Mouse (Mus musculus) kidney, adult 11 months (tissue): ENCODE results near the gene Klf16.
A peak's percentile ranks its signal among the peaks of the same experiment; 100 is the strongest.
"Not testable (repeated sequence)": the region's sequence is repeated elsewhere in the genome, so short reads cannot be mapped to it uniquely, and the experiment has no call there.

Experiments
- DNase-seq: peaks from one replicate; pipeline ENCODE4 v3.0.0; 2022

The Klf16 gene

GRCm38 (mm10) chr10:80605721-80606120, 28.6 kb upstream of the Klf16 start, which contains the start of gene Gm49322:
Gene Gm49322, plus strand, starts transcription at chr10:80606021.
- not testable (repeated sequence) for DNase-seq

DNA sequence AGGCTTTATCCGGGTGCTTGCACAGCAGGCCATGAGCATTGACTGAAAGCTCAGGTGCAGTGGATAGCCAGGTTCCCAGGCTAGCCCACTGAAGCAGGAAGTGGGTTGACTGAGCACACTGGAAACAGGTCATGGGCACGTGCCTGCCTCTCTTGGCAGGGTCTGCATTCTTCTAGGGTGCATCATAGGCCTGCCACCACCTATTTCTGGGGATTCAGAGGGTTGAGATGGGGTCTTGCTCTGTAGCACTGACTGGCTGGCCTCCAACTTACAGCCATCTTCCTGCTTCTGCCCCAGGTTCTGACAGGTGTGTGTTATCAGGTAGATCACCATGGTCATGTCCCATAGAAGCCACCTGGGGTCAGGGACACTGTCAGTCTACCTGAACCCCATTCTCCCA, 27.9 kb upstream of the Klf16 start:
- DNase-seq = no peak

- no peak for DNase-seq
Measured at GRCm38 (mm10) chr10:80604001-80604509, 26.9 kb upstream of the Klf16 start.

- no peak for DNase-seq
Measured at GRCm38 (mm10) chr10:80603364-80603763, 26.2 kb upstream of the Klf16 start.

DNA sequence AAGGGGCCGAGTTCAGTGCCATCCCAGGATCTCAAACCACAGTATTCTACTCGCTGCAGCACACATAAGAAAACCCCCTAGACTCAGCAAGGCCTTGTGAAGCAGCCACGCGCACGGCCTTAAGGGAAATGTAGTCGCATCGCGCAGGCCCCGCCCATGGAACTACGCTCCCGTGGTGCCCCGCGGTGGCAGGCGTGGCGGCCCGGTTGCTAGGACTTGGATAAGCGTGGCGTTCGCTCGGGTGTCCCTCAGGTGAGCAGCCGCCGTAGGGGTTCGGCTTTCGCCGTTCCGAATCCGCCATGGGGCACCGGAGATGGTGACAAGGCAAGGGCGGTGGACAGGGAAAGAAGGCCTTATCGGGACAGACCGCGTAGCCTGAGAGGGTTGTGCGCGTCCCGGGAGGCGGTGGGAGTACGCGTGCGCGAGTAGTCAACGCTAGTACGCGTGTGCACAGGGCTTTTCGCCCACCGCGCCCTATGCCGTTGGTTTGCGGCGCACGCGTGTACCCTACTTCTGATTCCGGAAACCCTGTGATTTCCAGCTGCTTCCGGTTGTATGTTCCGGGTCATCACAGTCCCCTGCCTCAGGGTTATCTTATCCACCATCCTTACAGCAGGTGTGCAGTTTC, 25.7 kb upstream of the Klf16 start, which contains the start of the genes Scamp4 and Adat3:
Gene Scamp4, plus strand, starts transcription at position 175 of the 628 bp plus-strand sequence.
Gene Adat3, plus strand, starts transcription at position 183 of the 628 bp plus-strand sequence.
- peak; percentile 94 for DNase-seq

- no peak for DNase-seq
Measured at GRCm38 (mm10) chr10:80596318-80596717, 19.2 kb upstream of the Klf16 start.

DNA sequence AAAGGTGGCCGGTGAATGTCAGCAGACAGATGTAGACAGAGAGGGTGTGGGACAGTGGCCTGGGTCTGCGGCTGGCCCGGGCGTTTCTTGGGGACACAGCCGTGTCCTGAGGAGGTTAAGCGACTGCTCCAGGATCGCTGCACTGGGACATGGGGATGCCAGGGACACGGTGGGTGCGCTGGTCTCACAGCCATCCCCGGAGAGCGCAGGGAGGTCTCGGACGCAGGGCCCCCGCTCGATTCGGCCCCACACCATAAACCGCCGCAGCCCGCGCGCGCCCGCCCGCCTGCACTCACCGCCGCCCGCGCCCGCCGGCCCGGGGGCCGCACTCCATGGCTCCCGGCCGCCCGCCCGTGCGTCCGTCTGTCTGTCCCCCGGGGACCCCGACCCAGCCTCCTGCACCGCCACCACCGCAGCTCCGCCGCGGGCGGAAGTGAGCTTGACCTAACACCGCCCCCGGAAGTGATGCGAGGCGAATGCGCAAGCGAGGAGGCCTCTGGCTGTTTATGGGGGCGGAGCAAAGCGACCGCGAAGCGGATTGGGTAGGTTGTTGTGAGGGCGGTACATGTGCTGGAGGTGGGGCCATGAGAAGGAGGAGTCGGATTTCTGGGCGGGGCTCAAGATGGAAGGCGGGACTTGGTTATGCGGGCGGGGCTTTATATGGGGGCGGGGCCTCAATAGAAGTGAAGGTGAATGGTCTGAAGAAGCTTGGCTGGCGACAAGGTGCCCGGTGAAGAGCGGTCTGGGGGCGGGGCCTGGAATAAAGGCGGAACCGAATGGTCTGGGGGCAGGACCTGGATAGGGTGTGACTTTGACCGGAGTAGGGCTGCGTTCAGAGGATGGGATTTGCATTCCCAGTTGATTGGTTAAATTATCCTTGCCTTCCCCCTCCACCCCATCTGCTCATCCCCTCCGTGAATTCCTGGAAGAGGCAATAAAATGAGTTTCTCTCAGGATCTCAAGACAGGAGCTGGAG, 13.0 kb upstream of the Klf16 start, which contains the start of gene Abhd17a:
Gene Abhd17a, minus strand, starts transcription at position 463 of the 976 bp plus-strand sequence.
- peak; percentile 97 for DNase-seq

GRCm38 (mm10) chr10:80589127-80589878, 12.2 kb upstream of the Klf16 start:
- no peak for DNase-seq

GRCm38 (mm10) chr10:80587305-80587657, 10.2 kb upstream of the Klf16 start:
- peak; percentile 55 for DNase-seq

GRCm38 (mm10) chr10:80586407-80587304, 9.5 kb upstream of the Klf16 start:
- no peak for DNase-seq

GRCm38 (mm10) chr10:80585581-80585980, 8.5 kb upstream of the Klf16 start:
- no peak for DNase-seq

DNA sequence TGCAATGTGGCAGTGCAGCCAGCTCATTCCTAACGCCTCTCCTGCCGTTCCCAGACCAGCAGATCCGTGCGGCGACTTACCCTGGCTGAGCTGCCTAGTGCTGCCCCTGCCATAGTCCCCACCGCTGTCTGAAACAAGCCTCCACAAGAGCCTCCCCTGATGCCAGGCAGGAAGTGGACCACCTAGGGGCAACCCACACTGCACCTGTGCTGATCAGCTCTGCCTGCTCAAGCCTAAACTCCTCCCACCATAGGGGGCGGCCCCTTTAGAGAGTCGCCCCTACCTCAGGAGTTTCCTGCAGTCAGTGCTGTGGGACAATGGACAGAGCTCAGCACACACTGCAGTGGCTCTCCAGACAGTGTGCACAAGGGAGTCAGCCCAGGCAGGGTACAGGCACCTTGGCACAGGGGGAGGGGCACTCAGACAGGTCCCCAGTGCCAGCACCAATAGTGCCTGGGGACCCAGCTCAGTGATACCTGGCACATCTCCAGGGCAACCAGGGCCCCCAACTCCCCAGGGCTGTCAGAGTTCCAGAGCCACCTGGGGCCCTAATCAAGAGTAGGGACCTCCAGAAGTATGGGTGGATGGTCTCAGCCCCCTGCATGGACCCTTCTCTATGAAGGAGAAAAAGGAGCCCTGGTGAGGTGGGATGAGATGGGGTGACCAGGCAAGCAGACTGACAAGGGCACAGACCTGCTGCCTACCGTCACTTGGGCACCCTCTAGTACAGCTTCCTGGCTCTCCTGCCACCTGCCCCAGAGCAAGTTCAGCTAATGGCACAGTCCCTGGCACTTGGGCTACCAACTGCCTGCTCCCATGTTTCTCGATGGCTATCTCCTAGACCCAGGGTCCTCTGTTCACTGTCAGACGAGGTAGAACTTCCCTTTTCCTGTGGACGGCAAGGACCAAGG, 7.8 kb upstream of the Klf16 start:
- no peak for DNase-seq

DNA sequence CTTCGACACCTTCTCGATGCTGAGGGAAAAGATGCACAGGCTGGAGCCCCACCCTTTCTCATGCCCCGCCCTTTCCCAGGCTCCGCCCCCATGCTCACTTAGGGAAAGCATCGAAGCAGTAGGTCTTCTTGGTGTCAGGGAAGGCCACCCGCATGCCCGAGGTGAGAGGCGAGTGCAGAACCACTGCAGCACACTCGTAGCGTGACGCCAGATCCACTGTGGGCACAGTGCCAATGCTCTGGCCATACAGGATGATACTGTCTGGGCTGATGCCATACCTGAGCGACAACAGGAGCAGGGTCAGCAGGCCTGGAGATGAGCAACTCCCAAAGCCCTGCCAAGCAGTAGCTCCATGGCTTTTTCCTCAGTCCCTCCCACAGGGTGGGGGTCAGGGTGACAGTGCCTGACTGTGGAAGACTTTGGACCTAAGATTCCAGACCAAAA, 6.9 kb upstream of the Klf16 start:
- peak; percentile 82 for DNase-seq

DNA sequence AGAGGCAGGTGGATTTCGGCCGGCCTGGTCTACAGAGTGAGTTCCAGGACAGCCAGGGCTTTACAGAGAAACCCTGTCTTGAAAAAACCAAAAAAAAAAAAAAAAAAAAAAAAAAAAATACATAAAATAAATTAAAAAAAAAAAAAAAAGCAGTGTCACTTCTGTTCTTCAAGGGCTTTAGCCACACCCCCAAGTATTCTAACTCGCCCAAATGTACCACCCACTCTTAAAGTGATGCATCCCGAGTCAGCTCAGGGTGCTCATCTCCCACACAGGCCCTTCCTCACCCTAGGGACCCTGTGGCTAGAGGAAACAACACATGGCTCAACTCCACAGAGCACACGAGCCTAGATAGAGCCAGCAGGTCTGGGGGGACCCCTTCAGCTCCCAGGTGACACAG, 5.9 kb upstream of the Klf16 start:
- no peak for DNase-seq

DNA sequence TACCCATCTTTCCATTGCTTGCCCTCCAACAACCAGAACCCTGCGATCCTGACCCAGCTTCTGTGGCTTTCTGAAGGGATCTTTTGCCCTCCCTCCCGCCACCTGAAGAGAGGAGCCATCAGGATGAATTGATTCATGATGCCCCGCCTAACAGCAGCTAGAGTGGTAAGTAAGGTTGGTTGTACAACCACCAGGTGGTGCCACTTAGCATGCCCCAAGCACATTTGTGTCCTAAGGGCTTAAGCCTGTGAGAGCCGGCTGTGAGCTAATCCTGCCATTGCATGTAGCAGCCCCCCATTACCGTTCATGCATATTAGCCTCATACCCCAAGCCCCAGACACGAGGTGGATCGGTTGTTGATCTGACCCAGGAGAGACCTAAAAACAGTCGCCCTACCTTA, 1.8 kb upstream of the Klf16 start:
- DNase-seq = peak; percentile 71

DNA sequence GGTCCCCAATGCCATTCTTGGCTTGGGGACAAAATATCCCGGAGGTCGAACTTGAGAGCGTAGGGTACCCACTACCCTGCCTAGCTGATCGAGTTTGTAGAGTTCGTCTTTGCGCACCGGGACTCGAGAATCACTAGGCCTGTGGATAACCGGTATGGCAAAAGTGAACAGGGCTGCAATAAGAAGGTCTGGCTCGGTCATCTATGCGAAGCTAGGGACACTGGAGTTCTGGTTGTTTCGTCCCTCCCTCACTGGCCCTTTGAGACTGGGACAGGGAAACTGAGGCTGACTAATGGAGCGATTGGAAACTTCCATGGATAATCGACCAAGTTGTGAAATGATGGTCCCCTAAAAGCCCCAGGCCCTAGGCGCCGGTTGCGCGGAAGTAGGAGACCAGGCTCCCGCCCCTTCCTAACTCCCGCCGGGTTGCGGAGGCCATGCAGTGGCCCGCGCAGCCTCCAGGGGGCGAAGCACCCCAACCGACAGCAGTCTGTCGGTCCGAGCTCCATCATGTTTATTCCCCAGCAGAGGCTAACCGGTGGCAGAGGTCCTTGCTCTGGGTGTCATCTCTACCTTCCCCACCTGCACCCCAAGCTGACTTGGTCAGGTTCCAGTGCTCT, 1.1 kb upstream of the Klf16 start:
- DNase-seq = peak; percentile 83

GRCm38 (mm10) chr10:80576351-80577194, 548 bp downstream of the Klf16 start:
- peak; percentile 57 for DNase-seq

GRCm38 (mm10) chr10:80575925-80576324, 1.2 kb downstream of the Klf16 start:
- DNase-seq = no peak

- no peak for DNase-seq
Measured at GRCm38 (mm10) chr10:80574896-80575295, 2.2 kb downstream of the Klf16 start.
